Mouse (Mus musculus): ENCODE measurements around the gene Gsn.

DNA sequence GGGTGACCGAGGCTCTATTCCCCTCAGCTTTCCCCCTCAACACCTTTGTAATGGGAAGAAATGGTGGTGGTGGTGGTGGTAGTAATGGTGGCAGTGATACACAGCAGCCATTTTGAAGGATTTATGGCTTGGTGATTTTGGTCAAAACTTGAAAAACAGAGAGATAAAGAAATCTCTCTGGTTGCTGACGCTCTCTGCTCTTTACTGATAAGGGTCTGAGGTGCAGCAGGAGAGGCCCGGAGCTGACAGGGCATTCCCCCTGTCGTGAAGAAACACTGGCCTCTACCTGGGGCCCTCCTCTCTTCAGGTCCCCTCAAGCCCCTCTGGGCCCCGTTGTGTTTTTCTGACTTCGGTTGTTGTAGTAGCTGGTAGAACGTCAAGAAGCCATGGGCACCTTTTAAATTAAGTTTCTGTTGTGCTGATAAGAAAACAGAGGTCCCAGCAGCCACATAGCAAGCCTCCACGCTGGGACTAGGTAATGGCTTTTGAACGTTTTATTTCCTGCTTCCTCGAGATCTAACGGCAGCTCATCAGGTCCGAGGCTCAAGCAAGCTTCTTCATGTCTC lies 42.8 kb upstream of the Gsn start:
- no peak for TF ChIP-seq HCFC1 (IDR thresholded peaks at IDR 0.05; ENCODE audit: low read depth, low read length)
- TF ChIP-seq CTCF (conservative IDR thresholded peaks at IDR 0.05 in 1 of 2, IDR thresholded peaks at IDR 0.05 in 1 of 2; ENCODE audit: low read depth in 2 of 2, low read length in 2 of 2): no peak
- no peak for TF ChIP-seq MAFK (IDR thresholded peaks at IDR 0.05; ENCODE audit: insufficient replicate concordance, low read length)
- TF ChIP-seq TCF12 (IDR thresholded peaks at IDR 0.05; ENCODE audit: low read depth, low read length): no peak
- no peak for TF ChIP-seq EP300 (IDR thresholded peaks at IDR 0.05; ENCODE audit: low read length)
- no peak for TF ChIP-seq ZC3H11A (IDR thresholded peaks at IDR 0.05; ENCODE audit: low read depth, low read length)
- no peak for TF ChIP-seq ZNF384 (IDR thresholded peaks at IDR 0.05; ENCODE audit: low read depth, low read length)
- TF ChIP-seq TBP (conservative IDR thresholded peaks at IDR 0.05; ENCODE audit: low read depth, low read length): no peak
- no peak for TF ChIP-seq POLR2A (IDR thresholded peaks at IDR 0.05; ENCODE audit: low read depth, low read length)
- TF ChIP-seq BHLHE40 (IDR thresholded peaks at IDR 0.05; ENCODE audit: low read depth, low read length): no peak
